Mouse (Mus musculus): ENCODE results near the gene Sept9.

DNA sequence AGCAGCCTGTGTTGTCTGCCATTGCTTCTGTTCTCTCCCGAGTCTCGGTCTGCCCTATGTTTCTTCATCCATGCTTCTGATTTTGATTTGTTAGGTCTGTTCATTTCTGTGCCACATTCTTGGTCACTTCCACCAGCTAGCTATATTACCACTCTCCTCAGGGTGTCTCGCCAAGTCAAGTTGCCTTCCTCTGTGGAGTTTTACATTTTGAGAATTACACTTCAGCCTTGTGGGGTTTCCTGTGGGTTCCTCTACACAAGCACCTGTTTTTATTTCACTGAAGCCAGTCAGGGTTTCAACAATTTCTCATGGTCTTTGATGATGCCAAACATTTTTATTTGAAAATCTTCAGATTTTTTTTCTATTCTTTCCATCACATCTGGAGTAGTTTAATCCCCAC, 16.7 kb upstream of the Sept9 start:
- no peak for TF ChIP-seq POLR2A (IDR thresholded peaks at IDR 0.05; ENCODE audit: borderline replicate concordance, insufficient read depth, low read length)
- TF ChIP-seq CTCF (IDR thresholded peaks at IDR 0.05; ENCODE audit: borderline replicate concordance, insufficient read depth, low read depth, low read length), result no peak

All from cerebellum, adult 2 months (tissue).